Mouse (Mus musculus) telencephalon, adult 2 months (tissue): ENCODE data around the gene Slc2a4.
"Not testable (repeated sequence)": the region's sequence is repeated elsewhere in the genome, so short reads cannot be mapped to it uniquely, and the experiment has no call there.

Experiments used
- DNase-seq: peaks from one replicate; pipeline ENCODE4 v3.0.0-alpha.2; 2011; ENCODE audit warnings: low read depth, low spot score

Gene Slc2a4

DNA sequence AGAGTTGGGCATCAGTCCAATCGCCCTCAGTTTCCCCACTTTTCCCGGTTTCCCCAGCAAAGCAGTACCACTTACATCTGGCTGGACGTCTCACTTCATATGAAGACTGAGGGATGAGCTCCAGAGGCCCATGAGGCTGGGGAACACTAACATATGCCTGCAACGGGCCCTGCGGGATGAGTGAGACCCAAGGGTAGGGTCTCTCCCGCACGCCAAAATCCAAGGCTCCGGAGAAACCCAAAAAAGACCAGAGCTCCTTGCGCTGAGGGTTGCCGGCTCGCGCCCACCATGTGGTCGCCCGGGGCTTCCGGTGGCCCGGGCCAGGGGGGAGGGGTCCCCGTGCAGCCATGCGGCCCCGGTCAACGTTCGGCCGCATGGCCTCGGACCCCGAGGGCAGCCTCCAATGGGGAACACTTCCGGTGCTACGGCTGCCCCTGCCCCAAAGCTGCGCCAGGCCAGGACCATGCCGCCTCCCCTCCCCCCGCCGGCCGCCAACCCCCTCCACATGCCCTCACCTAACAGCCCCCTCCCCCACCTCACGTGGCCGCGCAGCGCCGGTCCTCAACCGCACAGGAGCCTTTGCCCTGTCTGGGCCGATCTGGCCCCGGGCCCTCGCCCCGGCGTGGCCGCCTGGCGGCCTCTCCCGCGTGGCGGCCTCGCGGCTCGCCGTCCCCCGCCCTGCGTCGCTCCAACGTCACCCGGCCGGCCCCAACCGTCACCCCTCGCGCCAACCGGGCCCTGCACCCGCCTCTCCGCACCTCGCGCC, 27.5 kb downstream of the Slc2a4 start:
- DNase-seq = no peak

- peak; percentile 42 for DNase-seq
These were observed 28.2 kb downstream of the Slc2a4 start for GRCm38 (mm10) chr11:69919661-69920265.

DNA sequence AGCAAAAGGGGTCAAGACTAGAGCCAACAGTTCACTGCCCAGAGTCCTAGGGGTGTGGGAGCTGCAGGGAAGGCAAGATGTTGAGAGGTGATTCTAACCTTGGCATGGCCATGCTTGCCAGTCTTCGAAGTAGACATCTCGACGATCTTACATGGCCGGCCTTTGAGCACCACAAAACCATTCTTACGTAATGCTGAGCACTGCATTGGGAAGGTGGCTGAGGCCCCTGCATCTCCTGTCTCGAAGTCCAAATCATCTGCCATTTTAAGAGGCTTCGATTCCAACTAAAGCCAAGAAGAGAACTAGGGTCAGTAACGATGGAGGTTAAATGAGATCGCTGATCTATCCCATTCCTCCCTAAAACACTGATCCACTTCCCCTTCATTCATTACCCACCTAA, 28.9 kb downstream of the Slc2a4 start:
- no peak for DNase-seq

DNA sequence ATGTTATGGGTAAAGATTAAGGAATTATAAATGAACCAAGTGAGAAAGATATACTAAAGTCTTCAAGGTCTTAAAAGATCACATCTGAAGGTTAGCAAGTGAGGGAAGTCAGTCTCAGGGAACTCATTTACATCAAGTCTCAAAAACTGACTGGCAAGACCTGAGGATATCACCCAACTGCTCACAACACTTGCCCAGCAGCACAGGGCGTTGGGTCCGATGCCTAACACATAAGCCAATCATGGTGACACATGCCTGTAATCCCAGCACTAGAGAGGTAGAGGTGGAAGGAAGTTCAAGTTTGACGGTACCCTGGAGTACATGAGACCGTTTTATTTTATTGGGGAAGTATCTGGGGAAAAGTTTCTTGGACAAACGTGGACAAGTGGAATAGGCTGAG, 29.9 kb downstream of the Slc2a4 start:
- DNase-seq = no peak

GRCm38 (mm10) chr11:69917379-69917948, 30.5 kb downstream of the Slc2a4 start:
- no peak for DNase-seq

GRCm38 (mm10) chr11:69916652-69917378, 31.2 kb downstream of the Slc2a4 start:
- DNase-seq = not testable (repeated sequence)

GRCm38 (mm10) chr11:69915667-69916627, 32.0 kb downstream of the Slc2a4 start:
- no peak for DNase-seq

- no peak for DNase-seq
These were observed 33.0 kb downstream of the Slc2a4 start for GRCm38 (mm10) chr11:69914917-69915430.

- DNase-seq = no peak
These were observed 33.6 kb downstream of the Slc2a4 start for GRCm38 (mm10) chr11:69914372-69914764.

- DNase-seq = peak; percentile 96
These were observed 34.2 kb downstream of the Slc2a4 start, which contains the start of gene Gps2 for GRCm38 (mm10) chr11:69913554-69914371. Gps2 (plus strand) TSS chr11:69913888.

- no peak for DNase-seq
These were observed 35.1 kb downstream of the Slc2a4 start for GRCm38 (mm10) chr11:69912716-69913530.

GRCm38 (mm10) chr11:69911701-69912100, 36.3 kb downstream of the Slc2a4 start:
- DNase-seq = no peak

DNA sequence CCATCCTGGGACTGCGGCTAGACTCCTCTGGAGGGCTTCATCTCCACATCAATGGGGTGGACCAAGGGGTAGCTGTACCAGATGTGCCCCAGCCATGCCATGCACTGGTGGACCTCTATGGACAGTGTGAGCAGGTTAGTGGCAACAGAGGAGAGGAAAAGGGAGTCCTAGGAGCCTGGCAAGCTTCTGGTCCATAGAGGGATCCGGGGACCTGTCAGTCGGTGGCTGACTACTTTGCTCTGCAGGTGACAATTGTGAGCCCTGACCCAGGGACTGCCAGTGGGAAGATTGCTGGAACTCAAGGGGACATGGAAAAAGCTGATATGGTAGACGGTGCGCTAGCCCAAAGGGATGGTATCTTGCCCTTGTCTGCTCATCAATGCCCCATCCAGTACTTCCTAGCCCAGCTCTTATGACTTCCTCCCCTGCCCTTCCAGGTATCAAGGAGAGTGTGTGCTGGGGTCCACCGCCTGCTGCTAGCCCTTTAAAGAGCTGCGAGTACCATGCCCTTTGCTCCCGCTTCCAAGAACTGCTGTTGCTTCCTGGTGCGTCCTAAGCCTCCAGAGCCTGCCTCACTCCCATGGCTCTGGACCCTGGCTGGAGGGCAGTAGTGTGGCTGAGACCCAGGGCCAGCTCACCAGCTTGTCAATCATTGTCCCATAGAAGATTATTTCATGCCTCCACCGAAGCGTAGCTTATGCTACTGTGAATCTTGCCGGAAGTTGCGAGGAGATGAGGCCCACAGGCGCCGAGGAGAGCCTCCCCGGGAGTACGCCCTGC, 37.0 kb downstream of the Slc2a4 start:
- DNase-seq = no peak

DNA sequence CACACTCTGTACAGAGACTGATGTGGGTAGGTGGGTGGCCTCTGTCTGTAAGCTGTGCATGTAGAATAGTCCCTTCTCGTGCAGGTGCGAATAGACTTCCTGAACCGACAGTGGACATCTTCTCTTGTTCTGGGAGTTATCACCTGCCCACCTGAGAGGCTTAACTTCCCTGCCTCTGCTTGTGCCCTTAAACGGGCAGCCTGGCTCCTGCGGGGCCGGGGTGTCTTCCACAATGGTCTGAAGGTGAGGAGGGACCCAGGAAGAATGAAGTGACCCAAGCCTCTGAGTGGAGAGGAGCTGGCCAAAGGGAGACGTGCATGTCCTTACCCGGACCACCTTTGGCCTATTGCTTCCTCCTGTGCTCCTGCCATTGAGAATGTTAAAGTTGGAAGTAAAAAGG, 37.8 kb downstream of the Slc2a4 start:
- DNase-seq = no peak

GRCm38 (mm10) chr11:69909174-69909573, 38.8 kb downstream of the Slc2a4 start:
- no peak for DNase-seq

DNA sequence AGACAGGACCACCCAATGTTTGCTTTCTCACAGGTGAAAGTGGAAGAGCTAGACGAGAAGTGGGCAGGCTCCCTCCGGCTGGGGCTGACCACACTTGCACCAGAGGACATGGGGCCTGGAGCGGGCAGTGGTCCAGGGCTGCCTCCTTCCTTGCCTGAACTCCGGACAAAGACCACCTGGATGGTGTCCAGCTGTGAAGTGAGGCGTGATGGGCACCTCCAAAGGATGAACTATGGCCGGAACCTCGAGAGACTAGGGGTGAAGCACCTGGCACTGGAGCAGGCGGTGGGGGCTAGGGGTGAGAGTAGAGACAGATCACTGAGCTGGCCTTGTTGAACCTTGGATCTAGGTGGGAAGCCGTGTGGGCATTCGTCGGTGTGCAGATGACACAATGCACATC, 39.3 kb downstream of the Slc2a4 start:
- DNase-seq = no peak

DNA sequence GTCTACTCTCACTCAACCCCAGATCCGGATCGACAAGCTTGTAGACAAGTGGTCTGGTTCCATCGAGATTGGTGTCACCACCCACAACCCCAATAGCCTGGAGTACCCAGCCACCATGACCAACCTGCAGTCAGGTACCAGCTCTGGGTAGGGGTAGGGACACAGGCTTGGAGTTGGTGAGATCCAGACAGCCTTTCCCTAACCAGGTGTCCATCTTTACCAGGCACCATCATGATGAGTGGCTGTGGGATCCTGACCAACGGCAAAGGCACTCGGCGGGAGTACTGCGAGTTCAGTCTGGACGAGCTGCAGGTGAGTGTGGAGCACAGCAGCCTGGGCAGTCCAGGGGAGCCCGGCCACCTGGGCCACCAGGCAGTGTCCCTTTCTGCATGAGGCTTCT, 43.7 kb downstream of the Slc2a4 start:
- DNase-seq = no peak

DNA sequence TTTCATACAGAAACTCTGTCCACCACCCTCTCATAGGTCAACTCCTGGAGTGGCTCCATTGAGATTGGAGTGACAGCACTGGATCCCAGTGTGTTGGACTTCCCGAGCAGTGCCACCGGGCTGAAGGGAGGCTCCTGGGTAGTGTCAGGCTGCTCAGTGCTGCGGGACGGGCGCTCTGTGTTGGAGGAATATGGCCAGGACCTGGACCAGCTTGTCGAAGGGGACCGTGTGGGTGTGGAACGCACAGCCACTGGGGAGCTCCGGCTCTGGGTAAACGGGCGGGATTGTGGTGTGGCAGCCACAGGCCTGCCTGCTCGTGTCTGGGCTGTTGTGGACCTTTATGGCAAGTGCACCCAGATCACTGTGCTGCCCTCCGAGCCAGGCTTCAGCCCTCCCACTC, 45.0 kb downstream of the Slc2a4 start:
- DNase-seq = no peak
